Mouse (Mus musculus) heart, adult 8-10 months (tissue): ENCODE data around the gene Crlf1. TPM values are rescaled to one million over a fixed set of nuclear protein-coding genes. Genes with fewer than 3 reads are reported as not detected.

Experiments used
- DNase-seq: peaks from one replicate; pipeline ENCODE4 v3.0.0; 2022; ENCODE audit warnings: low spot score
- total RNA-seq, 4 experiments: library from RNA; stranded (reverse); gene quantifications; 2 replicates each; pipeline ENCODE4 v1.2.4; 2022

Gene Crlf1
- total RNA-seq, 4 experiments from 2014 or later = 0.57 to 0.97 TPM; not detected in 2

DNA sequence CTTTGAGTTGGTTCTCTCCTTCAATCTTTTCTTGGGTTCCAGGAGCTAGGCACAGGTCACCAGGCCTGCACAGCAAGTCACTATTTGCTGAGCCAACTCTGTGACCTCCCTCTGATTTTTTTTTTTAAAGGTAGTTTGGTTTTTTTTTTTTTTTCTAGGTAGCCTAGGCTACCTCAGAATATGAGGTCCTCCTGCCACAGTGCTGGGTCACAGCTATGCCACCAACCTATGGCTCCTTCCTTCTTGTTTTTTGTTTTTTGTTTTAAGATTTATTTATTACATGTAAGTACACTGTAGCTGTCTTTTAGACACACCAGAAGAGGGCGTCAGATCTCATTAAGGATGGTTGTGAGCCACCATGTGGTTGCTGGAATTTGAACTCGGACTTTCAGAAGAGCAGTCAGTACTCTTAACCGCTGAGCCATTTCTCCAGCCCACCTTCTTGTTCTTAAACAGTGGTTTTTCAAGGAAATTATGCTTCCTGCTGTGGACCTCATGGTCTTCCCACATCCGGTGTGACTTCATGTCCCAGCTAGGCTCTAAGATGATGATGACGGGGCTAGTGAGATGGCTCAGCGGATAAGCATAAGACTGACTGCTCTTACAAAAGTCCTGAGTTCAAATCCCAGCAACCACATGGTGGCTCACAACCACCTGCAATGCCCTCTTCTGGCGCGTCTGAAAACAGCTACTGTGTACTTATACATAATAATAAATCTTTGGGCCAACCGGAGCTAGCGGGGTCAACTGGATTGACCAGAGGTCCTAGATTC, 56.6 kb downstream of the Crlf1 start:
- no peak for DNase-seq

DNA sequence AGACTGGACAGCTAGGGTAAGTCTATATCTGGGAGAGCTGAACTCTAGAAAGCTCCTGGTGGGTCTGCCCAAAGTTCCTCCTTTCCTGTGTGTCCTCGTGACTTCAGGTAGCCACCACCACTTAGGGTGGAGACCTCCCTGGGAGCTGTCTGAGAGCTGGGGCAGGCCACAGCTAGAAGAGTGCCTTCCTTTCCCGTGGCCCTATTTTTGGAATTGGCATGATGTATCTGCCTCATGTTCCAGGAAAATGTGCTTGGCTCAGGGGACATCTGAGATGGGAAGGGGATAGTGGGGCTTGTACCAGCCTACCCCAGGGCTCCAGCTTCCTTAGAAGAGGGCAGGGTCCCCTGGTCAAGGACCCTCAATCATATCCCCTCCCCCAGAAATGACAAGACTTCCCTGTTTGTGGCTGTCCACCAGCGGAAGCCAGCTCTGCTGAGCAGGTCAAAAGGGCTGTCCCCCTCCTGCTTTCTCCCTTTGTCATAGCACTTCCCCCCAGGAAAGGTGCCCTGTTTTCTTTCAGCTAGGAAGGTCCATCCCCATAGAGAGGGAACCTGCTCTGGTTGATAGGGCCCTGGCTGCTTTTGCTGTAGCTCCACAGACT, 58.7 kb downstream of the Crlf1 start:
- DNase-seq = peak; percentile 53

DNA sequence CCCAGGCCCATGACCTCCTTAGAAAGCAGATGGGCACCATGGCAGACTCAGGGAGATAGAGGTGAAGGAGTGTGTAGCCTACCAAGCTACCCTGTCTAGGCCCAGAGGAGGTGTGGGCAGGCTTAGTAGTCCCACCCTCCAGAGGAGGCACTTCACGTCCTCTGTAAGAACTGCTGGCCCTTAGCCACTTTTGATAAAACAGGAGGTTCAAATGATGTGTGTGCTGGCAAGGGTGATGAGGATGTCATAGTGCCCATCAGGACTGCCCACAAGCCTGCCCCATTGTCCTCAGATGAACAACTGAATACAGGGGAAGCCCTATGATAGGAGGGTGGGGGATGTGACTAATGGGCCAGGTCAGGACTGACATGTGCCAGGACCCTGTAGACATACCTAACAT, 59.9 kb downstream of the Crlf1 start:
- DNase-seq = peak; percentile 48

Other genes with a start within 250 kb of the Crlf1 start
- 1 to 10 TPM; 7.8 to 9.1 (median 8.0) TPM for gene Homer3, start 210.3 kb upstream of the Crlf1 start, total RNA-seq
- 10 to 100 TPM; 26.0 to 34.5 (median 31.9) TPM for gene Ddx49, start 190.7 kb upstream of the Crlf1 start, total RNA-seq
- 100 to 1,000 TPM; 148 to 165 (median 161) TPM for gene Cope, start 190.6 kb upstream of the Crlf1 start, total RNA-seq
- gene Cers1, start 177.4 kb upstream of the Crlf1 start, total RNA-seq = under 1 TPM; 0.14 to 0.53 (median 0.38) TPM
- under 1 TPM in 3 of 4 experiments, not detected in 1; 0.23 to 0.85 (median 0.41) TPM for gene Gdf1, start 163.3 kb upstream of the Crlf1 start, total RNA-seq
- 10 to 100 TPM; 46.7 to 48.8 (median 47.5) TPM for gene Upf1, start 139.9 kb upstream of the Crlf1 start, total RNA-seq
- 1 to 10 TPM; 4.7 to 7.7 (median 6.2) TPM for gene Comp, start 119.6 kb upstream of the Crlf1 start, total RNA-seq
- 1 to 10 TPM; 7.5 to 9.8 (median 7.6) TPM for gene Crtc1, start 53.6 kb upstream of the Crlf1 start, total RNA-seq
- 1 to 10 TPM; 8.1 to 9.3 (median 8.4) TPM for gene Klhl26, start 16.2 kb upstream of the Crlf1 start, total RNA-seq
- gene Tmem59l, start 5.8 kb upstream of the Crlf1 start, total RNA-seq = not detected
- 100 to 1,000 TPM; 118 to 133 (median 124) TPM for gene Rex1bd, start 13.6 kb downstream of the Crlf1 start, total RNA-seq
- 1,000 to 10,000 TPM; 1,436 to 1,703 (median 1,558) TPM for gene Uba52, start 17.6 kb downstream of the Crlf1 start, total RNA-seq
- gene Fkbp8, start 34.6 kb downstream of the Crlf1 start, total RNA-seq = 100 to 1,000 TPM; 135 to 145 (median 137) TPM
- 100 to 1,000 TPM in 3 of 4 experiments, 10 to 100 TPM in 1; 97.9 to 114 (median 103) TPM for gene Kxd1, start 34.8 kb downstream of the Crlf1 start, total RNA-seq
- gene Ell, start 46.3 kb downstream of the Crlf1 start, total RNA-seq = 10 to 100 TPM in 3 of 4 experiments, 1 to 10 TPM in 1; 9.3 to 12.4 (median 10.6) TPM
- 10 to 100 TPM; 15.5 to 37.5 (median 23.7) TPM for gene Isyna1, start 101.2 kb downstream of the Crlf1 start, total RNA-seq
- gene Ssbp4, start 115.7 kb downstream of the Crlf1 start, total RNA-seq = 10 to 100 TPM; 29.1 to 34.1 (median 31.3) TPM
- 1 to 10 TPM; 1.4 to 2.3 (median 1.8) TPM for gene Lrrc25, start 123.0 kb downstream of the Crlf1 start, total RNA-seq
- 1 to 10 TPM in 2 of 4 experiments, under 1 TPM in 2; 0.69 to 1.9 (median 1.2) TPM for gene Gdf15, start 139.3 kb downstream of the Crlf1 start, total RNA-seq
- 10 to 100 TPM; 40.0 to 57.7 (median 44.4) TPM for gene Pgpep1, start 167.2 kb downstream of the Crlf1 start, total RNA-seq
- gene Lsm4, start 180.1 kb downstream of the Crlf1 start, total RNA-seq = 10 to 100 TPM; 57.9 to 67.1 (median 63.4) TPM
- gene Jund, start 205.8 kb downstream of the Crlf1 start, total RNA-seq = 100 to 1,000 TPM in 3 of 4 experiments, 10 to 100 TPM in 1; 84.2 to 134 (median 114) TPM
- under 1 TPM in 1 of 4 experiments, not detected in 3; 0.06 TPM for gene Iqcn, start 210.3 kb downstream of the Crlf1 start, total RNA-seq
- not detected for gene Gm3336, start 225.4 kb downstream of the Crlf1 start, total RNA-seq
- gene Pde4c, start 230.6 kb downstream of the Crlf1 start, total RNA-seq = 1 to 10 TPM; 1.8 to 3.7 (median 2.4) TPM